Mouse (Mus musculus) T-helper 2 cell (primary cell): ENCODE results near the gene Olfr514.

ENCODE experiments used
- in situ Hi-C: fragments of 300-600 bp; cut with MboI, MseI; formaldehyde crosslinking; loops from one replicate; pipeline ENCODE4 v1.15.1; 2025; ENCODE audit warnings: high pct_unique_total_duplicates

Gene Olfr514

DNA sequence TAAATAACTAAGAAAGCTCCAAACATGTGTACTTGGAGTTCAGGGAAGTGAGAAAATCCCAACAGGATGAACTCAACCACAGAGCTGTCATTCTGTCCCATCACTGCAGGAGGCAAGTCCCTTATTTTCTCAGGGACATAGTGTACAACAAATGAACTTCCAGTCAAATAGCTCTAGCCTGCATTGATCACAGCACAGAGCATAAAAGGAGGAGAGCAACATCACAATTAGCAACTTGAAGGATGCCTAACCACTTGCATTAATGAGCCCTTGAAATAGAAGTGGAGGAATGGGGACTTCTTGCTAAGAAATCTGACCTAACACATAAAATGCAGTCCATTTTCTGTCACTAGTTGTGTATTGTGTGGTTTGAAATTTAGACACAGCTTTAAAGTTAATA lies at the start of gene Olfr514:
TSS of gene Olfr514 (minus strand) at position 101 of the 400 bp plus-strand sequence.
- in situ Hi-C loops = no loop called here

DNA sequence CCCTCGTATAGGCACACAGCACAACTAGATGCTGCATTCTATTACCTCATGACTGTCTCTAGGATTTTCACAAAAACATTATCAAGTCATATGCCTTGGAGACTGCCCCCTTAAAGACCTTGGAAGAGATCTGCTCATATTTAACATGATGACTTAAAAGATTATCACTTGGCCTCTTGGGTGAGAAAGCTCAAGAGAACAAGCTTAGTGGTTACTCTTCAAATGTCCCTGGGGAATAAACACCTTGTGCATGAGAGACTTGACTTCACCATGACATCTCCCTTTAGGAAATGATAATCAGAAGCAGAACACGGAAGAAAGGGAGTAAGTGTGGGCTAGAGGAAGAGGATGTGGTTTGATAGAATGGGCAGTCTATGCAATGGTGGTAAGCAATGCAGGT lies 46.5 kb upstream of the Olfr514 start, which contains the start of gene Olfr517:
TSS of gene Olfr517 (minus strand) at position 101 of the 400 bp plus-strand sequence.
- in situ Hi-C loops = no loop called here

DNA sequence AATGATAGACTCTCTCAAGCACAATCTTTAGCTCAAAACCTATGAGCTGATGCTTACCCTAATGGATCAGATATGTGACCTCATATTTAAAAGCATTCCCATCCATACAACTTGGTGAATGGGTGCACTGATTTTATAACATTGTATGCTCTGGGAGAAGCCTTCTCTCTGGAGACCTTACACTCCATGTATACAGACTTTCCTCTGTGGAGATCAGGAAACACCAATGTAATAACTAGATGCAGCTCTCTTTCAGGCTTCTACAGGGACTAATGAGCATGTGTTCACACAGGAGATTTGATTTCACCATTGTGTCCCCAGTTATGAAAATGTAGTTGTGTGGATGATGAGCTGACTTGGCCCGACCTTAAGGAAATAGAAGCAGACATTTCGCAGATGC lies 24.6 kb upstream of the Olfr514 start, which contains the start of gene Olfr516:
TSS of gene Olfr516 (minus strand) at position 101 of the 400 bp plus-strand sequence.
- in situ Hi-C loops = no loop called here

- in situ Hi-C loops = loop anchor here (5.0 kb wide), 1 partner anchor 213 kb away; no protein-coding TSS in a partner anchor
These were observed 11.1 kb downstream of the Olfr514 start for GRCm38 (mm10) chr7:108814593-108815215.

DNA sequence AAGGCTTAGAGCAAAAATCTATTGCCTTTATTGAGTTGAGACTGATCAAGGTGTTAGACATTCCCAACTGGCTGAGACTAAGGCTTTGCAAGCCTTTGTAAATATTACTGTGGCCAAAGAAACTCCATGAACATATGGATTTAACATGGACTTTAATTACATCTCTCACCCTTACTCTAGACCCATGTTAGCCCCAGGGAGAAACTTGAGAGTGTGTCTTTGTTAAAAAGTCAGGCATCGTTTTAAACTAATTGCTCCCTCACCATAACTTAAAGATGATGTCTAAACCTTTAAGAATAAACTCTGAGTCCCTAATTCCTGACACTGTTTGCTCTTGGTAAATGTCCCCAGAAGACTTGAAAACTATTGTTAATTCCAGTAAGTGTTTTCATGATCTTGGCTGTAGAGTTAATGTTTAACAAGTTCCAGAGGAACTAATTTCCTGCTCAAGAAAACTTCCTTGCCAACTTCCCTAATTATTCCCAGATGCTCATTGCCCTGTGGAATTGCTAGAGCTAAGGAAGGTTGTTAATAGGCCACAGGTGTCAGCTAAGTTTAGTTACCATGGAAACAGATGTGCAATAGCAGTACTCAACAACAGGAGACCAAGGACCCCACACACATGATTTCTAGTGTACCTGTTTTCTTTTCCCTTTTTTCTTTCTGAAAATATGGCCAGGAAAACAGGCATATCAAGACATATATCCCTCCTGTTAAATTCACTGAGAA lies 28.4 kb downstream of the Olfr514 start:
- in situ Hi-C loops = no loop called here
